Mouse (Mus musculus) gastrocnemius, postnatal 10 days (tissue): ENCODE results near the gene Clec1b. TPM values are rescaled to one million over a fixed set of nuclear protein-coding genes. Genes with fewer than 3 reads are reported as not detected.
A peak's percentile ranks its signal among the peaks of the same experiment; 100 is the strongest.

ENCODE experiments used
- DNase-seq: peaks from one replicate; pipeline ENCODE4 v3.0.0; 2021; ENCODE audit warnings: mixed read lengths
- total RNA-seq, 2 experiments: library from RNA; stranded (reverse); gene quantifications; 2 replicates each; pipeline ENCODE4 v1.2.3; 2021

The Clec1b gene
- total RNA-seq, 2 experiments from 2014 or later, result 0.47 TPM; not detected in 1

DNA sequence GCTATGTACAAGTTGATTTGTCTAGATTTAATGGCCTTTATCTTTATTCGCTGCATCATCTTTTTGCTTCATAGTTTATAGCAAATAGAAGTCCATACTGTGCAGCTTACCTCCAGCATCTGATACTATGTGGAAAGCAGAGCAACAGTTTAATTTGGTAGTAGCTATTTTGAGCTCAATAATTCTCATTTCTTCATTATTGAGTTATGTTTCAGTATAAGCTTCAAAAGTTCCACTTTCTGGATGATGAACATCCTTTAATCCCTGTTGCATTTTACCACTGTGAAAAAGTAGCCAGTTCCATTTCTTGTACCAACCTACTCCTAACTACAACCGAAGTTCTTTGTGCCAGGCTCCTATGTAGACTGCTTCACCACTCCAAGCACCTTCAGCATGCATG is 11.5 kb downstream of the Clec1b start, which contains the start of gene Clec9a:
TSS of gene Clec9a (plus strand) at position 301 of the 400 bp plus-strand sequence.
- no peak for DNase-seq

DNA sequence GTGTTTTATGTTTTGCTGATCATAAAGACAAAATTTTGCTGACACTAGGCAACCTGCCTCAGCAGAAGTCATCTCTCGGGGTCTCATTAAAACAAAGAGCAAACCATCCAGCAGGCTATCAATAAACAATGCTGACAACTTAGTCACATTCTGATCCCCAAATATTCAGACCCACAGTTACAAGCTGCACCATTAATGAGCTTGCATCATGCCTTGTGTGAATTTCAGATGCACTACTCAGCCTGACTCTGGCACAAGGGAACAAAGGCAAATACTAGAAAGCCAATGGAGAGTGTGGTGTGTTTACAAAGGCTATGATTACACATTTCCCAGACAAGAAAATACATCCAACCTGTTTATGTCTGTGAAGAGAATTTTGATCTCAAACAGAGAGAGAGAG is 17.1 kb downstream of the Clec1b start:
- no peak for DNase-seq

DNA sequence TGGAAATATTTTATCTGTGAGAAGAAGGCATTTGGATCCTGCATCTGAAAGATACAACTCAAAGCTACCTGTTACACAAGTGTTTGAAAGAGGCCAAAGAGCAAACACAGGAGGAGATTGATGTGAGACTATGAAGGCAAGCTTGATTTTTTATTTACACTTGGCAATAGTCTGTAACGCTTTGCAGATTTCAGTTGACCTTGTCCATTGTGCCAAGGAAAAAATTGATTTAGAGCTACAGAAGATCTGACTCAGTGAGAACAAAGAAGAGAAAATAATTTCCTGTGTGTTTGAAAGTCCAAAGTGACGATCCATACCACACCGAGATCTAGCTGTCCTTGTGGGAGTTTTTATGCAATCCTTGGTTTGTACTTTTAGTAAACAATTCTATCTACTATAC is 25.2 kb downstream of the Clec1b start:
- no peak for DNase-seq

DNA sequence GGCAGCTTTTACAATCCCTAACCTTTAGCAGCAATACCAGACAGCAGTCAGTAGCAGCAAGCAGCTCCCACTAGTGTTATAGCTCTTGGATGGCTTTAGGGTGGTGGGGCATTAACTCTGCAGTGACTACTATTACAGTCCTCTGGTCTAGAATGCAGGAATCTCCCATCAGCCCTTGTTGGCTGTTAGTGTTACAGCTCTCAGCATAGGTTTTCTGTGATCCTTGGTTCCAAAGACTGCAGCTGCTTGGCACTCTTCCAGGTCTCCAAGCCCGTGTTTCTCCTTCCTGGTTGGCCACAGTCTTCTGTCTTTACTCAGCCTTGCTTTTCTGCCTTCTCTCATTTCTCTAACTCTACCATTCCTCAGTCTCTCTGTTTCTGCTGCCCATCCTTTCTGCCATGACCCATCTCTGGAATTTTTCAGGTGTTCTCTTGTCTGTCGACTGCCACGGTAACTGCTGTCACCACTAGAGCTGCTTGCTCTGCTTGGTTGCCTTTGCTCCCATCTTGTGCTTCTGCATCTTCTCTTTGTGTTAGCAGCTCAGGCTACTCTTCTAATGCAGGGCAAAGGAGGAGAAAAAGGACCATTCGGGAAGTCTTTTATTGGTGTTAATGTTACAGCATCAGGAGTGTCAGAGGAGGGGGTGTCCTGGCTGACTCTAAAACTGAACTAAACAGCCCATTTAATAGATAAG is 26.1 kb downstream of the Clec1b start:
- peak; percentile 51 for DNase-seq

DNA sequence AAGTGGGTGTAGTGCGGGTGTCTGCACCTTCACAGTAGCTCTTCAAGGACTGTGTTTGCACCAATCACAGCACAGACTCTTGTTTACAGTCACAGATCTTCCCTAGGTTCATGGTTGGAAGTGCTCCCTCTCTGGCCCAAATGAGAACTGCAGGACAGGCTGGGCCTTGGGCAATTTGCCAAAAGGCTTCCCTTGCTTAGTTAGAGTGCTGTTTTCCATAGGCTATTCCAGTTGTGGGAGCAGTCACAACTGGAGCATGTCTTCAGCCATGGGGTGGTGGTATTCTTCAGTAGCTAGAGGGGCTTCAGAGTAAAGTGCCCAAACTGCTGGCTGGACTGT is 26.6 kb downstream of the Clec1b start:
- peak; percentile 76 for DNase-seq

DNA sequence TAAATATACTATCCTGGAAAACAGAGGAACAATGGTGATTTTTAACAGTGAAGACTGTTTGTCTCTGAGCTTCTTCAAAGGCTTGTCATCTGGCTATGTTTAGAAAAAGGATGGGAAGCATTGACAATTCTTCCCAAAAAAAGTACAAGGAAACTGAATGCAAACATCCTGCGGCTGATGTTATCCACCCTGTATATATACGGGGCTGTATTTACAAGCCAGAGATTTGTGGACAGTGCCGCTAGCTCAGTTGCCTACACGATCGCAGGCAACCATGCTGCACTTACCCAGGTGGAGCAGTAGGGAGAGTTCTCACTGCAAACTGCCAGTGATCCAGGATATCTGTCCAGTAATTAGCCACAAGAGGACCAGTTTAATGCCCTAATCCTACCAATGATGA is 28.1 kb downstream of the Clec1b start:
- DNase-seq, result no peak

DNA sequence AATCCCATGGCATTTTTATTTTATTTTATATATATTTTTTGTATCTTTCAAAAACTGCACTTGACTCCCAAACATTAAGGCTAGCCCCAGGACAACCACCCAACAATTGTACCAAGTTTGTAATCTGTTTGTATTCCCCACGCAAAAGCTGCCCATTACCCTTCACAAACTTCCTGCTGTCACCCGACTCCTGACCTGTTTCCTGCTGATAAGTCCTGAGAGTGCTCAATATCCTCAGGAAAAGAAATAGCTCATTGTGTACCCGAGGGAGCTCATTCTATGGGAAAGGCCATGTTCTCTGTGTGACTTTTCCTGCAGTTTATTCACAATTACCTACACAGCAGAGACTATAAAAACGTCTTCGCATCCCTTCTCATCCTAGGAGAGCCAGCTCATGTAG is 28.7 kb downstream of the Clec1b start:
- no peak for DNase-seq

DNA sequence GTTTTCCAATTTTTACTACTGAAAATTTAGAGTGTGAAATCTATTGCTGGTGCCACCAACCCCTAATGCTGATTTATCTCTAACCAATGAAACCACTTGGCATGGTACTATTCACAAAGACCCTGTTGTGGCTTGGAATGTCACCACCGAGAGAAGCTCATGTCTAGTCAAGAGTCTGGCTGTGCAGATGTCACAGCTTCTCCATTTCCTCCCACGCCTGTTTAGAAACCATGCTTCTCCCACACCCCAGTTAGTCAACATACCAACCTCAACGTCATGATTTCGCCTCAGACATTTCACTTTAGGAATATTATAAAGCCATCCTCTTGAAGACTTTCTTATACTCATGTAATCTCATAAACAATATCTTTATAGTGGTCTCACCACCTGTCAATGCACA is 30.2 kb downstream of the Clec1b start:
- DNase-seq, result no peak

DNA sequence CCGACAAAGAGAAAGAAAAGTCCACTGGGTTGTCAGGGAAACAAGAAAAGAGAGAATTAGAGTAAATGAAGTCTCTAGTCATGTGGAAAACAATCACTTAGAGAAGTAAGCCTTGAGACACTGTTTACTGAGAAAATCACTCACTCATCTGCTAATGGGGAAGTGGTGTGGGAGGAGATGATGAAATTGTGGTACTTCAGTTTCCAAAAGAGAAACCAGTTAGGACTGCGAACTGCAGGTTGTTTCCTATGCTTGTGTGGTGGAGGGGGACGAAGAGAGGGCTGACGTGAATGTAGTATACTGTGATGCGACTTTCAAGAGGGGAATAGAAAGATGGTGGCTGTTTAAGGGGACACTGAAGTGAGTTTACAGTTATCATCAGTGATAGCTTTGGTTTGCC is 37.1 kb downstream of the Clec1b start:
- no peak for DNase-seq

DNA sequence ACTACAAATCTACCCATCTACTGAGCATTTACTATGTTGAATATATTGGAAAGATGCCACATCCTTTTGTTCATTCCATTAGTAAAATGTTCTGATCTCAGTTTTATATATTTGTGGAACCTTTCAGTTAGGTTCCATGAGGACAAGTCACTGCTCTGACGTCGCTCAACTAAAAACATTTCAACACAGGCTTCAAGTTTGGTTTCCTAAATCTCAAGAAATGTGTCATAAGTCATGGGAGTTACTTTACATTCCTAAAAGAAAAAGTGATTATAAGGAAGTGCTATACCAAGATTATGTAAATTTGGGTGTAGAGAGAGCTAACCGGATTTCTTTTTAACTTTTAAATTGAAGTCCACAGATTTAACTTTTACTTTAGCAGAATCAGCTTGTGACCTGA is 38.9 kb downstream of the Clec1b start:
- DNase-seq, result no peak

DNA sequence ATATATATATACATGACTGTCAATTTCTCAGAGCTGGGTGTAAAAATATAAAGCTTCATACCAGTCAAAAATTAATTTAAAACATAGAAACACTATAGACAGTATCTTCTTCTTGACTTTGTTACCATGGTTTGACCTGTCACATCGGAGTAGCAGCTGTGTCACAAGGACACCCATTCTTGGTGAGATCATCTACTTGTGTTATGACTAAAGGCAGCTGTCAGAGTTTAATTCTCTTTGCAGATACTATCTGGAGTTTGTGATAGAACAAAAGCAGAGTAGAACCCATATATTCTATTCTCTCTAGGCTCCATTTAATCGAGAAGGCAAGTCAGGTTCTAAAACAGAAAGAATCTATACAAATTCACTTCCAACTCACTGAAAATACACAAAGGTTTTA is 40.9 kb downstream of the Clec1b start:
- no peak for DNase-seq

DNA sequence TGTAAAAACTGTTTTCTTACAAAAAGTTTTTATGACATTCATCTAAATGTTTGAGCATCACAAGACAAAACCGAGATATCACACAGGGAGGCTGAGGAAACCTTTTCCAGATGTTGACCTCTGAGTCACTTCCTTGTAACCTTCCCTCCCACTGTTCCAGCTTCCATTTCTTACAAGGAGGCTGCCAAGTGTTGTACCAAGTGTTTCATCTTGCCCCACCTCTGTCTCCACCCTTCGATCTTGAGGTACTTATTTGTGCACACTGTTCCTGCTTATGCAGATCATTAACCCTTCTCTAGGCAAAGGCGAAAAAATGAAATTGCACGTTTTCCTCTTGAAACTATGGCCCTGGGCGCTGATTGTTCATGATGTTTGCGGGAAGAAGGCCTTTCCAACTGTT is 52.6 kb downstream of the Clec1b start:
- no peak for DNase-seq

DNA sequence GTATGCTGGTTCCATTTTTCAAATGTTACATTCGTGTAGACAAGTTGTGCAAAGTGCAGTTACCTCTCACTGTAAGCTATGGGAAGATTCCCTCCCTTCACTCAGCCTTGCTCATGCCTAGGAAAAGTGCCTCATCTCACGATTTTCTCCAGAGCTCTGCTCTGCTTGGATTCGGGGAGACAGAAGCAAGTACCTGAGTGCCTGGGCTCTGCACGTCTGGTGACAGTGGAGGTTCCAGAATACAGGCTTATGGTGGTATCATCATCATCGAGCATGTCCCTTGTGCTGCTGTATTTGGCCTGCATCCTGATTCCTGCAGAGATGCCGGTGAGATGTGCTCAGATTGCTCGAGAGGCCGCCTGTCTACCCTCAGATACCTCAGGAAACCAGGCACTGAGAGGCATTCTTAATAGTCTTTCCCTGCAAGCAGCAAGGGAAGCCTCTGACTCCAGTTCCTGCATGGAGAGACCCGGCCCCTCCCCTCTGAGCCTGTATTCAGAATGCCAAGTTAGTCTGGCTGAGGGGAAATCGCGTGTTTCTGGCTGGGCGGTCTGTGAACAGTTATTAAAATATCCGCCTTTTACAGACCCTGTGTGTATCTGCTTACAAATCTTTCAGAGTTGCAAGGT is 54.4 kb downstream of the Clec1b start, which contains the start of gene Clec1a:
TSS of gene Clec1a (minus strand) at position 590 of the 629 bp plus-strand sequence.
- DNase-seq, result peak; percentile 33

Other genes starting within 250 kb of the Clec1b start
- 10 to 100 TPM; 45.3 to 49.5 TPM for gene Clec2d, start 216.7 kb upstream of the Clec1b start, total RNA-seq
- under 1 TPM; 0.16 to 0.23 TPM for gene Cd69, start 121.9 kb upstream of the Clec1b start, total RNA-seq
- not detected for gene 4922502D21Rik, start 65.5 kb upstream of the Clec1b start, total RNA-seq
- gene Clec12a, start 54.6 kb upstream of the Clec1b start, total RNA-seq, result 1 to 10 TPM in 1 of 2 experiments, under 1 TPM in 1; 0.21 to 1.7 TPM
- not detected for gene Clec12b, start 11.4 kb upstream of the Clec1b start, total RNA-seq
- not detected for gene Clec9a, start 11.6 kb downstream of the Clec1b start, total RNA-seq
- gene Clec1a, start 54.7 kb downstream of the Clec1b start, total RNA-seq, result 1 to 10 TPM; 4.8 to 6.3 TPM
- under 1 TPM in 1 of 2 experiments, not detected in 1; 0.11 TPM for gene Olr1, start 109.9 kb downstream of the Clec1b start, total RNA-seq
- not detected for gene Tmem52b, start 115.3 kb downstream of the Clec1b start, total RNA-seq
- gene Gabarapl1, start 135.9 kb downstream of the Clec1b start, total RNA-seq, result 10 to 100 TPM; 30.3 to 32.8 TPM
- not detected for gene Klre1, start 180.6 kb downstream of the Clec1b start, total RNA-seq
- not detected for gene Klrd1, start 194.5 kb downstream of the Clec1b start, total RNA-seq
- not detected for gene Klrk1, start 226.6 kb downstream of the Clec1b start, total RNA-seq
- gene Klrc3, start 246.0 kb downstream of the Clec1b start, total RNA-seq, result not detected